ENCODE assay signal across 8 mouse cellular contexts in genomic region chr8:112972418-112972817, GRCm38 (mm10).
DNase-seq lines count a peak whose midpoint lies in the region; ATAC-seq and TF ChIP-seq lines count a peak whose summit lies in the region.

No protein-coding gene starts in this region.

- no peak overlapping the region for H3K9ac ChIP-seq in forebrain, postnatal 0 days

- H3K9me3 ChIP-seq in forebrain, postnatal 0 days (ENCODE audit: low read length), result no peaks in the 10 kb centered on the region

- peak; percentile 42; the same call in 1 of the 2 replicates for ATAC-seq in forebrain, postnatal 0 days

- intact Hi-C loops in left cerebral cortex, postnatal 25 days (cut with DNase I), result loop anchor here (1.0 to 10.0 kb wide), 3 partner anchors 401 to 911 kb away; no protein-coding TSS in a partner anchor

- 0 out of 2 replicates have a peak, but pooled peaks cover 8% of the 10 kb centered on the region for H3K4me1 ChIP-seq in forebrain, postnatal 0 days (ENCODE audit: insufficient read depth)
- H3K4me1 ChIP-seq in kidney, adult 2 months (ENCODE audit: control insufficient read depth, insufficient read depth, low read length), result no peaks in the 10 kb centered on the region
- H3K4me1 ChIP-seq in olfactory bulb, adult 2 months (ENCODE audit: control insufficient read depth, insufficient read depth, low read length), result no peaks in the 10 kb centered on the region

- TF ChIP-seq CTCF in forebrain, postnatal 0 days (IDR thresholded peaks at IDR 0.05; ENCODE audit: low read depth), result peak; percentile 91
- peak; percentile 80 for TF ChIP-seq CTCF in kidney, adult 2 months (conservative IDR thresholded peaks at IDR 0.05; ENCODE audit: insufficient read depth, insufficient read length, low read depth, low read length)
- TF ChIP-seq CTCF in olfactory bulb, adult 2 months (IDR thresholded peaks at IDR 0.05; ENCODE audit: insufficient read depth, low read depth, low read length), result peak; percentile 82

- TF ChIP-seq POLR2A in kidney, adult 2 months (IDR thresholded peaks at IDR 0.05; ENCODE audit: low read depth, low read length), result no peak
- TF ChIP-seq POLR2A in olfactory bulb, adult 2 months (IDR thresholded peaks at IDR 0.05; ENCODE audit: insufficient read depth, low read depth, low read length), result no peak

- H3K27ac ChIP-seq in forebrain, postnatal 0 days (ENCODE audit: low read depth, low read length), result no peak overlapping the region
- H3K27ac ChIP-seq in kidney, adult 2 months (ENCODE audit: insufficient read depth, low read depth, low read length), result no peak overlapping the region
- no peak overlapping the region for H3K27ac ChIP-seq in olfactory bulb, adult 2 months (ENCODE audit: insufficient read depth, low read depth, low read length)

- H3K36me3 ChIP-seq in forebrain, postnatal 0 days (ENCODE audit: insufficient read depth), result no peaks in the 10 kb centered on the region
- H3K36me3 ChIP-seq in kidney, adult 2 months (ENCODE audit: control insufficient read depth, insufficient read depth, low read length), result no peaks in the 10 kb centered on the region

- whole genome bisulfite sequencing in forebrain, postnatal 0 days, result 3% methylated on average over 6 of the region's 6 CpGs
- WGBS in kidney, adult 2 months, result 4% methylated on average over 6 of the region's 6 CpGs
- 9% methylated on average over 6 of the region's 6 CpGs for WGBS in olfactory bulb, adult 2 months

- DNase-seq in ovary, postnatal 10 days (ENCODE audit: low spot score), result peak; percentile 33
- no peak for DNase-seq in ovary, adult 18-20 months (ENCODE audit: low spot score)
- peak; percentile 81 to 90 for DNase-seq in cerebellum, adult 18-20 months
- DNase-seq in forebrain, postnatal 0 days, result peak; percentile 91
- peak; percentile 75 for DNase-seq in kidney, adult 2 months
- peak; percentile 85 to 91 for DNase-seq in left cerebral cortex, postnatal 25 days (ENCODE audit: low spot score in 2 of 2)
- DNase-seq in yolk sac, embryonic 10.5 days (ENCODE audit: low spot score), result peak; percentile 11

- no peak overlapping the region for H3K4me2 ChIP-seq in forebrain, postnatal 0 days (ENCODE audit: low read depth)

- no peak overlapping the region for H3K4me3 ChIP-seq in forebrain, postnatal 0 days (ENCODE audit: low read depth, low read length)
- no peak overlapping the region for H3K4me3 ChIP-seq in kidney, adult 2 months (ENCODE audit: insufficient read depth, low read depth, low read length)
- H3K4me3 ChIP-seq in olfactory bulb, adult 2 months (ENCODE audit: insufficient read depth, low read depth, low read length), result no peak overlapping the region

- H3K27me3 ChIP-seq in forebrain, postnatal 0 days (ENCODE audit: insufficient read depth, low read length), result no peaks in the 10 kb centered on the region
- H3K27me3 ChIP-seq in kidney, adult 2 months (replicated peaks; ENCODE audit: control insufficient read depth, insufficient read depth, low read length), result no peaks in the 10 kb centered on the region
